Mouse (Mus musculus): ENCODE measurements around the gene Rhno1. TPM values are rescaled to one million over a fixed set of nuclear protein-coding genes. Genes with fewer than 3 reads are reported as not detected.
A peak's percentile ranks its signal among the peaks of the same experiment; 100 is the strongest.
"Not testable (repeated sequence)": the region's sequence is repeated elsewhere in the genome, so short reads cannot be mapped to it uniquely, and the experiment has no call there.

Gene Rhno1
- polyA plus RNA-seq, 1 experiment from 2014 or later: 117 TPM

DNA sequence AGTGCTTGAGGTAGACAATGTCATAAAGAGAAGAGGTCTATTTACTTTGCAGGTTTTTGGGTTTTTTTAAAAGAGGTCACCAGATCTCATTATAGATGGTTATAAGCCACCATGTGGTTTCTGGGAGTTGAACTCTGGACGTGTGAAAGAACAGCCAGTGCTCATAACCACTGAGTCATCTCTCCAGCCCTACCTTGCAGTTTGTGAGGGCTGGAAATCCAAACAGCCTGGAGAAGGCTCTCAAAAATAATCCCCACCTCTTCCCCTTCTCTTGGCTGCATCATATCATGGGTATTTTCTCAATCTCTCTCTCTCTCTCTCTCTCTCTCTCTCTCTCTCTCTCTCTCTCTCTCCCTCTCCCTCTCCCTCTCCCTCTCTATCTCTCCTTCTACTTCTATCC is 28.0 kb upstream of the Rhno1 start:
- H3K4me3 ChIP-seq (ENCODE audit: low read length): no peak overlapping the region
- H3K9ac ChIP-seq (ENCODE audit: low read length): no peak overlapping the region
- H3K4me2 ChIP-seq (ENCODE audit: low read depth, low read length): no peak overlapping the region
- no peak overlapping the region for H3K27ac ChIP-seq (ENCODE audit: low read length)
- no peak for ATAC-seq (ENCODE audit: low read depth)
- no peaks in the 10 kb centered on the region for H3K4me1 ChIP-seq (replicated peaks; ENCODE audit: control insufficient read depth, insufficient read depth, low read length)
- 57% methylated on average over 1 of the region's 1 CpGs for WGBS
- no peaks in the 10 kb centered on the region for H3K9me3 ChIP-seq (ENCODE audit: control insufficient read depth, low read length)
- no peaks in the 10 kb centered on the region for H3K36me3 ChIP-seq (ENCODE audit: control insufficient read depth, insufficient read depth, low read length)
- no peaks in the 10 kb centered on the region for H3K27me3 ChIP-seq (ENCODE audit: control insufficient read depth, insufficient read depth, low read depth, low read length)

DNA sequence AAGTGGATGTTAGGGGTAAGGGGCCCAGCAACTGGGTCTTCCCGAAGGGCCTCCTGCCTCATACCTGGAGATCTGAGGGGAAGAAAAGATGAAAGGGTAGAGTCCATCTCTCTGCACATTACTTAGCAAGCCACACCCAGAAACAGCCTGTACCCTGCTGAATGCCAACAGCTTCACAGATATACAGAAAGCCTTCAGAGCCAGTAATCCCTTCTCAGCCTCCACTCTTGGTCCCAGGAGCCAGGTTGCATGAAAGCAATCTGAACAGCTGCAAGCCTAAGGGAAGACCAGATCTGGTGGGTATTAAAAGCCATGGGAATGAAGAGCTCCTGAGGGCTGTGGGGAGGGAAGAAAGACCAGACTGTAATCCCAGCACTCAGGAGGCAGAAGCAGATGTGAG is 26.5 kb upstream of the Rhno1 start:
- H3K4me2 ChIP-seq (ENCODE audit: low read depth, low read length): no peak overlapping the region
- H3K4me3 ChIP-seq (ENCODE audit: low read length): no peak overlapping the region
- ATAC-seq (ENCODE audit: low read depth): no peak
- H3K9me3 ChIP-seq (ENCODE audit: control insufficient read depth, low read length): no peaks in the 10 kb centered on the region
- no peaks in the 10 kb centered on the region for H3K27me3 ChIP-seq (ENCODE audit: control insufficient read depth, insufficient read depth, low read depth, low read length)
- H3K36me3 ChIP-seq (ENCODE audit: control insufficient read depth, insufficient read depth, low read length): no peaks in the 10 kb centered on the region
- 71% methylated on average over 1 of the region's 1 CpGs for WGBS
- H3K27ac ChIP-seq (ENCODE audit: low read length): no peak overlapping the region
- no peak overlapping the region for H3K9ac ChIP-seq (ENCODE audit: low read length)
- no peaks in the 10 kb centered on the region for H3K4me1 ChIP-seq (replicated peaks; ENCODE audit: control insufficient read depth, insufficient read depth, low read length)

GRCm38 (mm10) chr6:128385026-128385425 is 22.3 kb upstream of the Rhno1 start:
- ATAC-seq (ENCODE audit: low read depth): no peak
- no peak overlapping the region for H3K4me3 ChIP-seq (ENCODE audit: low read length)
- no peak overlapping the region for H3K27ac ChIP-seq (ENCODE audit: low read length)
- H3K27me3 ChIP-seq (ENCODE audit: control insufficient read depth, insufficient read depth, low read depth, low read length): no peaks in the 10 kb centered on the region
- H3K4me1 ChIP-seq (replicated peaks; ENCODE audit: control insufficient read depth, insufficient read depth, low read length): no peaks in the 10 kb centered on the region
- 48% methylated on average over 1 of the region's 1 CpGs for WGBS
- no peak overlapping the region for H3K4me2 ChIP-seq (ENCODE audit: low read depth, low read length)
- no peaks in the 10 kb centered on the region for H3K36me3 ChIP-seq (ENCODE audit: control insufficient read depth, insufficient read depth, low read length)
- H3K9me3 ChIP-seq (ENCODE audit: control insufficient read depth, low read length): no peaks in the 10 kb centered on the region
- no peak overlapping the region for H3K9ac ChIP-seq (ENCODE audit: low read length)

DNA sequence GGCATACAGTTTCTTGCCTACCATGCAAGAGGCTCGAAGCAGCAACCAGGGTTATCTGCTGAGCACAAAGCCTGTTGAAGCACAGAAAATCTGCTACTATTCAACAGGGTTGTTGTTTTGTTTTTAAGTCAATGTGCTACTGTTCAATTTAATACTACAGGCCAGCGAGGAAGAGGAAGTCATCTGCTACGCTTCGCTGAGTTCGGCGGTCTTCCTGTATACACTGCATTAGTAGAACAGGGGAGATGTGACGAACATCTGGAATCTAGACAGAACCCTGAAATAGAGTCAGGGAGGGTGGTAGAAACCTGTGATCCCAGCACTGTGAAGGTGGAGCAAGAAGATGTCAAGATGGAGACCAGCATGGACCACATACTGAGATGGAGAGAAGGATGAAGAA is 21.0 kb upstream of the Rhno1 start:
- 72% methylated on average over 7 of the region's 7 CpGs for WGBS
- ATAC-seq (ENCODE audit: low read depth): no peak
- H3K27ac ChIP-seq (ENCODE audit: low read length): no peak overlapping the region
- no peak overlapping the region for H3K4me3 ChIP-seq (ENCODE audit: low read length)
- no peaks in the 10 kb centered on the region for H3K27me3 ChIP-seq (ENCODE audit: control insufficient read depth, insufficient read depth, low read depth, low read length)
- no peak overlapping the region for H3K9ac ChIP-seq (ENCODE audit: low read length)
- H3K4me1 ChIP-seq (replicated peaks; ENCODE audit: control insufficient read depth, insufficient read depth, low read length): no peaks in the 10 kb centered on the region
- H3K36me3 ChIP-seq (ENCODE audit: control insufficient read depth, insufficient read depth, low read length): no peaks in the 10 kb centered on the region
- no peak overlapping the region for H3K4me2 ChIP-seq (ENCODE audit: low read depth, low read length)
- H3K9me3 ChIP-seq (ENCODE audit: control insufficient read depth, low read length): no peaks in the 10 kb centered on the region

DNA sequence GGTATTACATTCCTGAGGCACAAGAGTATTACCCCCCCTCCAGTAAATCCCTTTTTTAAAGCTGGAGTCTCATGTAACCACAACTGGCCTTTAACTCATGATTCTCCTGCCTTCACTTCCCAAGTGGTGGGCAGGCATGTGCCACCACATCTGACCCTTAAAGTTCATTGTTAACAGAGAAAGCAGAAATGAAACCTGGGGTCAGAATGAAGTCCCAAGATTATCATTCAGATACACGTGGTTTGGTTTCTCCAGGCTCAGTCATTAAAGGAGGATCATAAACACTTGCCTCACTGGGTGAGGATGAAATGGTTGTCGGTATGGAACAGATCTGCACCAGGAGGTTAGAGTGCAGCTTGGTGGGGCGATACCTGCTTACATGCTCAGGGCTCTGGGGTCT is 18.5 kb upstream of the Rhno1 start:
- Histone ChIP-seq H3K27me3 (ENCODE audit: control insufficient read depth, insufficient read depth, low read depth, low read length) (no peaks in the 10 kb centered on the region), H3K36me3 (ENCODE audit: control insufficient read depth, insufficient read depth, low read length) (peaks cover 10% of the 10 kb centered on the region), H3K4me3 (ENCODE audit: low read length) (no peak overlapping the region), H3K4me2 (ENCODE audit: low read depth, low read length) (no peak overlapping the region), H3K4me1 (replicated peaks; ENCODE audit: control insufficient read depth, insufficient read depth, low read length) (no peaks in the 10 kb centered on the region), H3K27ac (ENCODE audit: low read length) (no peak overlapping the region), H3K9me3 (ENCODE audit: control insufficient read depth, low read length) (no peaks in the 10 kb centered on the region), H3K9ac (ENCODE audit: low read length) (no peak overlapping the region)
- ATAC-seq (ENCODE audit: low read depth): no peak
- 57% methylated on average over 3 of the region's 3 CpGs for whole genome bisulfite sequencing

GRCm38 (mm10) chr6:128380594-128381167 is 18.0 kb upstream of the Rhno1 start:
- 48% methylated on average over 1 of the region's 1 CpGs for WGBS
- H3K27me3 ChIP-seq (ENCODE audit: control insufficient read depth, insufficient read depth, low read depth, low read length); H3K27ac ChIP-seq (ENCODE audit: low read length); ATAC-seq (ENCODE audit: low read depth); H3K9ac ChIP-seq (ENCODE audit: low read length); H3K4me1 ChIP-seq (replicated peaks; ENCODE audit: control insufficient read depth, insufficient read depth, low read length); H3K9me3 ChIP-seq (ENCODE audit: control insufficient read depth, low read length); H3K4me2 ChIP-seq (ENCODE audit: low read depth, low read length); H3K4me3 ChIP-seq (ENCODE audit: low read length): not testable (repeated sequence)
- H3K36me3 ChIP-seq (ENCODE audit: control insufficient read depth, insufficient read depth, low read length): peaks cover 10% of the 10 kb centered on the region

GRCm38 (mm10) chr6:128379636-128380035 is 16.9 kb upstream of the Rhno1 start:
- H3K4me1 ChIP-seq (replicated peaks; ENCODE audit: control insufficient read depth, insufficient read depth, low read length): no peaks in the 10 kb centered on the region
- H3K4me2 ChIP-seq (ENCODE audit: low read depth, low read length): no peak overlapping the region
- no peaks in the 10 kb centered on the region for H3K27me3 ChIP-seq (ENCODE audit: control insufficient read depth, insufficient read depth, low read depth, low read length)
- peaks cover 16% of the 10 kb centered on the region for H3K36me3 ChIP-seq (ENCODE audit: control insufficient read depth, insufficient read depth, low read length)
- ATAC-seq (ENCODE audit: low read depth): no peak
- 81% methylated on average over 16 of the region's 16 CpGs for WGBS
- no peak overlapping the region for H3K9ac ChIP-seq (ENCODE audit: low read length)
- no peak overlapping the region for H3K27ac ChIP-seq (ENCODE audit: low read length)
- no peak overlapping the region for H3K4me3 ChIP-seq (ENCODE audit: low read length)
- H3K9me3 ChIP-seq (ENCODE audit: control insufficient read depth, low read length): no peaks in the 10 kb centered on the region

GRCm38 (mm10) chr6:128376371-128377085 is 13.8 kb upstream of the Rhno1 start:
- Histone ChIP-seq H3K4me3 (ENCODE audit: low read length) (no peak overlapping the region), H3K4me1 (replicated peaks; ENCODE audit: control insufficient read depth, insufficient read depth, low read length) (no peaks in the 10 kb centered on the region), H3K27me3 (ENCODE audit: control insufficient read depth, insufficient read depth, low read depth, low read length) (no peaks in the 10 kb centered on the region), H3K4me2 (ENCODE audit: low read depth, low read length) (no peak overlapping the region), H3K27ac (ENCODE audit: low read length) (no peak overlapping the region), H3K9me3 (ENCODE audit: control insufficient read depth, low read length) (no peaks in the 10 kb centered on the region), H3K9ac (ENCODE audit: low read length) (no peak overlapping the region), H3K36me3 (ENCODE audit: control insufficient read depth, insufficient read depth, low read length) (peaks cover 44% of the 10 kb centered on the region)
- WGBS: 84% methylated on average over 17 of the region's 17 CpGs
- ATAC-seq (ENCODE audit: low read depth): no peak

DNA sequence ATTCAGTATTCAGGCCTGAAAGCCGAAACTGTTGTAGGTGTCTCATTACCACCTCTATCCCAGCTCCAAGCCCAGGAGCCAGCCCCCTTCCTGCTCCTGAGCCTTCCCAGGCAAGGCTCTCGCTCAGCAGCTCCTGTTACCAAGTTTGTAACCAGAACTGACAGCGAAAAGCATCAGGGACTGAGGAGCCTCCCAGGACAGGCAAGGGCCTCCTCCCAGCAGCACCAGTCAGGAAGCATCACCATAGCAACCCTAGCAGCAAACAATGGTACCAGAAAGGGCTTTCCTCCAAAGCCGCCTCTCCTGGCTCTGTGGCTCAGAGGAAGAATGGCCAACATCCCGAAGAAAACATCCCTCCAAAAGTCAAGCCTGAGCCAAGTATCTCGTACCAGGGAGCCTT is 12.5 kb upstream of the Rhno1 start, which contains the start of the genes Tex52 and Gm44596:
Gene Tex52, plus strand, starts transcription at position 265 of the 400 bp plus-strand sequence.
Gene Gm44596, plus strand, starts transcription at position 312 of the 400 bp plus-strand sequence.
- H3K36me3 ChIP-seq (ENCODE audit: control insufficient read depth, insufficient read depth, low read length): peaks cover 57% of the 10 kb centered on the region
- ATAC-seq (ENCODE audit: low read depth): peak; percentile 57
- WGBS: 55% methylated on average over 6 of the region's 6 CpGs

More for the DNA sequence above, 12.5 kb upstream of the Rhno1 start, which contains the start of the genes Tex52 and Gm44596:
- H3K9ac ChIP-seq (ENCODE audit: low read length): no peak within 1 kb of the TSS
- H3K4me3 ChIP-seq (ENCODE audit: low read length): no peak within 1 kb of the TSS
- no peak within 1 kb of the TSS for H3K4me2 ChIP-seq (ENCODE audit: low read depth, low read length)
- no peak within 1 kb of the TSS for H3K27ac ChIP-seq (ENCODE audit: low read length)
- H3K27me3 ChIP-seq (ENCODE audit: control insufficient read depth, insufficient read depth, low read depth, low read length): no peaks in the 10 kb centered on the region
- no peaks in the 10 kb centered on the region for H3K4me1 ChIP-seq (replicated peaks; ENCODE audit: control insufficient read depth, insufficient read depth, low read length)
- H3K9me3 ChIP-seq (ENCODE audit: control insufficient read depth, low read length): no peaks in the 10 kb centered on the region
